Mouse (Mus musculus) limb, embryonic 15.5 days (tissue): ENCODE measurements at regions not wholly inside any gene's neighbourhood (a gene's known extent, or its start where the extent isn't known, plus 50 kb on each side); places are given as distances from the start of the nearest gene placed in this dataset.
"Not testable (repeated sequence)": the region's sequence is repeated elsewhere in the genome, so short reads cannot be mapped to it uniquely, and the experiment has no call there.

Source experiments
- ATAC-seq: fragments of 200-750 bp; cut with Nextera tagmentation; 2 replicates; pipeline ENCODE4 v1.8.0; 2017; ENCODE audit warnings: low read depth, moderate TSS enrichment; ENCODE audit not compliant: insufficient number of reproducible peaks, low FRiP score, low TSS enrichment
- H3K27ac ChIP-seq: fragments of 300-500 bp; sonication (generic); 2 replicates; pipeline ENCODE4 v1.5.1; 2015; ENCODE audit warnings: moderate library complexity, mild to moderate bottlenecking, inconsistent platforms
- H3K27me3 ChIP-seq: fragments of 300-500 bp; sonication (generic); 2 replicates; pipeline ENCODE4 v1.6.1; 2015; ENCODE audit warnings: inconsistent platforms
- H3K36me3 ChIP-seq: fragments of 300-500 bp; sonication (generic); 2 replicates; pipeline ENCODE4 v1.6.1; 2015; ENCODE audit warnings: inconsistent platforms
- H3K4me1 ChIP-seq: fragments of 300-500 bp; sonication (generic); 2 replicates; pipeline ENCODE4 v1.6.1; 2015; ENCODE audit warnings: inconsistent platforms
- H3K4me2 ChIP-seq: fragments of 300-500 bp; sonication (generic); 2 replicates; pipeline ENCODE4 v1.6.1; 2015; ENCODE audit warnings: mild to moderate bottlenecking, inconsistent platforms
- H3K4me3 ChIP-seq: fragments of 300-500 bp; sonication (generic); 2 replicates; pipeline ENCODE4 v1.5.1; 2015; ENCODE audit warnings: mild to moderate bottlenecking, inconsistent platforms
- H3K9ac ChIP-seq: fragments of 300-500 bp; sonication (generic); 2 replicates; pipeline ENCODE4 v1.6.1; 2015; ENCODE audit warnings: inconsistent platforms
- H3K9me3 ChIP-seq: fragments of 300-500 bp; sonication (generic); 2 replicates; pipeline ENCODE4 v1.6.1; 2016; ENCODE audit warnings: inconsistent platforms
- WGBS: fragments of 180-500 bp; shearing (Covaris S2); methylation state at CpG from one replicate; pipeline ENCODE4 v1.1.7; 2015; 5-methylcytosine and 5-hydroxymethylcytosine counted together

GRCm38 (mm10) chr5:3264988-3265738 lies 76.1 kb upstream of the Cdk6 start:
- not testable (repeated sequence) for H3K4me1 ChIP-seq, H3K27ac ChIP-seq, H3K4me2 ChIP-seq, ATAC-seq, H3K9ac ChIP-seq, H3K36me3 ChIP-seq, H3K9me3 ChIP-seq, H3K4me3 ChIP-seq
- H3K27me3 ChIP-seq = 0 out of 2 replicates have a peak, but pooled peaks cover 11% of the 10 kb centered on the region
- WGBS = 56% methylated on average over 8 of the region's 8 CpGs

GRCm38 (mm10) chr5:3267021-3267420 lies 74.3 kb upstream of the Cdk6 start:
- Histone ChIP-seq H3K9me3 (no peaks in the 10 kb centered on the region), H3K27ac (no peak overlapping the region), H3K4me3 (no peak overlapping the region), H3K27me3 (peaks cover 15% of the 10 kb centered on the region; the same call in 1 of the 2 replicates), H3K4me2 (no peak overlapping the region), H3K36me3 (no peaks in the 10 kb centered on the region), H3K9ac (no peak overlapping the region), H3K4me1 (peaks cover 3% of the 10 kb centered on the region; the same call in 1 of the 2 replicates)
- no peak for ATAC-seq
- WGBS = 82% methylated on average over 5 of the region's 5 CpGs

DNA sequence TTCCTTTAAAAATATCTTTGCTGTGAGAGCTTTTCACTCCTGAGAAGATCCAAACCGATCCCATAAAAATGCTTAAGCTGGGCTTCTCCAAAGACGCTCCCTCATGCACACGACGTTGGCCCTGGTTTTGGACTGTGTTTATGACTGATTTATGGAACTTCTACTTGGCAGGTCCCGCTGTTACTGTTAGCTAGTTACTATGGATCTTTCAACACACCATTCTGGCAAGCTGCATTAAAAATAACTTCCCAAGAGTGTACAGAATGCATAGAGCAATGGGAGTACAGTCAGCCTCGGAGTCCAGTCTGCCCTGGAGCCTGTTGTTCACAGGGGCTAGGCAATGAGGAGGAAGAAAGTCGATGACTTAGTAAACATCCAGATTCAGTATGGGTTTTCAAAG lies 71.5 kb upstream of the Cdk6 start:
- Histone ChIP-seq H3K9ac (no peak overlapping the region), H3K4me3 (no peak overlapping the region), H3K27ac (no peak overlapping the region), H3K27me3 (peaks cover 15% of the 10 kb centered on the region; the same call in 1 of the 2 replicates), H3K36me3 (no peaks in the 10 kb centered on the region), H3K4me1 (peaks cover 3% of the 10 kb centered on the region; the same call in 1 of the 2 replicates), H3K9me3 (no peaks in the 10 kb centered on the region), H3K4me2 (no peak overlapping the region)
- no peak for ATAC-seq
- 26% methylated on average over 7 of the region's 7 CpGs for WGBS

GRCm38 (mm10) chr5:3273140-3273539 lies 68.1 kb upstream of the Cdk6 start:
- WGBS = 63% methylated on average over 1 of the region's 1 CpGs
- H3K9ac ChIP-seq = not testable (repeated sequence)

DNA sequence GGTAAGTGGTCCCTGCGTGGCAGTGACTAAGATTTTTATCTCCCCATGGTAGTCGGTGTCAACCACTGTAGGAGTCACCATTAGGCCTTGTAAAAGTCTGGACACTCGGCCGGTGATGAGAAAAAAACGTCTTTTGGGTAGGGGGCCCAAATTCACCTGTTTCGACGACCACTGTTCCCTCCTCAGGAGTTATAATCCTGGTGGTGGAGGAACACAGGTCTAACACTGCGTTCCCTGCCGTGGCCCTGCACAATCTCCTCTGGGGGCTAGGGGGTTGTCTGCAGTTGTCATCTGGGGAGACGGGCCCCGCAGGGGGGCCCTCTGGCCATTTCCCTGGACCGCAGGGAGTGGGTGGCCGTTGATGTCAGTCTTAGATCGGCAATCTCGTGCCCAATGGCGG lies 64.0 kb upstream of the Cdk6 start:
- not testable (repeated sequence) for H3K4me1 ChIP-seq, ATAC-seq, H3K27me3 ChIP-seq, H3K27ac ChIP-seq, H3K4me2 ChIP-seq, H3K36me3 ChIP-seq, H3K9me3 ChIP-seq, H3K9ac ChIP-seq, H3K4me3 ChIP-seq
- 88% methylated on average over 16 of the region's 16 CpGs for WGBS

More at GRCm38 (mm10) chr5:3273140-3273539, 68.1 kb upstream of the Cdk6 start:
- not testable (repeated sequence) for H3K4me1 ChIP-seq, H3K4me2 ChIP-seq, H3K9me3 ChIP-seq, ATAC-seq, H3K27ac ChIP-seq, H3K4me3 ChIP-seq, H3K36me3 ChIP-seq, H3K27me3 ChIP-seq

DNA sequence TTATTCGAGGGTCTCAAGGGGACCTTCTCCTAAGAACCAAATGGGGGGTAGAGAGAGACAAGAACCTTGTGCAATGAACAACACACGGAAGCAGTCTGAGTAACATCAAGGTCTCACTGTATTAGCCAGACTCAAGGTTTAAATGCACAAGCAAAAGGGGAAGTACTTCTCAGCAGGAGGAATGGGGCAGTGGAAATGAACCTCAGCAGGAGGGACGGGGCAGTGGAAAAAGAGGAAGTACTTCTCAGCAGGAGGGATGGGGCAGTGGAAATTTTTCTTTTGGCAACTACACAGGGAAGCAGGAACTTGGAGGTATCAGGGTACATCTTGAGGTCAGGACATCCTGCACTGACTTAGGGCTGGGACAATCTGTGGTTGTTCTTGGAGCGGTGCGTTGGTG lies 62.3 kb upstream of the Cdk6 start:
- 92% methylated on average over 5 of the region's 5 CpGs for WGBS

GRCm38 (mm10) chr5:3281911-3282506 lies 59.3 kb upstream of the Cdk6 start:
- H3K9me3 ChIP-seq, H3K36me3 ChIP-seq, H3K27me3 ChIP-seq, H3K4me2 ChIP-seq, H3K4me3 ChIP-seq, ATAC-seq, H3K4me1 ChIP-seq, H3K27ac ChIP-seq, H3K9ac ChIP-seq: not testable (repeated sequence)
- 57% methylated on average over 8 of the region's 8 CpGs for WGBS

More for the DNA sequence above, 62.3 kb upstream of the Cdk6 start:
- ATAC-seq, H3K4me2 ChIP-seq, H3K27ac ChIP-seq, H3K36me3 ChIP-seq, H3K4me1 ChIP-seq, H3K9ac ChIP-seq, H3K9me3 ChIP-seq, H3K4me3 ChIP-seq, H3K27me3 ChIP-seq: not testable (repeated sequence)

DNA sequence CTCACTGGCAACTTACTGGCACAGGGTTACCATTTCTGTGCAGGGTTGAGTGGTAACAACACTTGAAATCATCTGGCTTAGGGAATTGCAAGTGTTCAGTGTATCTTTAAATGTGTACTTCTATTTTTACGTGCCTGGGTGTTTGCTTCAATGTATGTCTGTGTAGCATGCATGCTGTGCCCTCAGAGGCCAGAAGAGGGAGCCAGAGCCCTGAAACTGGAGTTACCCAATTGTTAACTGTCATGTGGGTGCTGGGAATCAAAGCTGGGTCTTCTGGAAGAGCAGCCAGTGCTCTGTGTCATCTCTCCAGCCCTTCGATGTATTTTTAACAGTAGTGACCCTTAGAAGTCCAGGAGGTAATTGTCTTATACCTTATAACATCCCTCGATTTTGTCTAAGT lies 58.2 kb upstream of the Cdk6 start:
- Histone ChIP-seq H3K9ac (no peak overlapping the region), H3K4me1 (no peaks in the 10 kb centered on the region), H3K36me3 (no peaks in the 10 kb centered on the region), H3K27ac (no peak overlapping the region), H3K4me3 (no peak overlapping the region), H3K27me3 (no peaks in the 10 kb centered on the region), H3K9me3 (no peaks in the 10 kb centered on the region; the same call in 1 of the 2 replicates), H3K4me2 (no peak overlapping the region)
- ATAC-seq = no peak
- 91% methylated on average over 3 of the region's 3 CpGs for WGBS

DNA sequence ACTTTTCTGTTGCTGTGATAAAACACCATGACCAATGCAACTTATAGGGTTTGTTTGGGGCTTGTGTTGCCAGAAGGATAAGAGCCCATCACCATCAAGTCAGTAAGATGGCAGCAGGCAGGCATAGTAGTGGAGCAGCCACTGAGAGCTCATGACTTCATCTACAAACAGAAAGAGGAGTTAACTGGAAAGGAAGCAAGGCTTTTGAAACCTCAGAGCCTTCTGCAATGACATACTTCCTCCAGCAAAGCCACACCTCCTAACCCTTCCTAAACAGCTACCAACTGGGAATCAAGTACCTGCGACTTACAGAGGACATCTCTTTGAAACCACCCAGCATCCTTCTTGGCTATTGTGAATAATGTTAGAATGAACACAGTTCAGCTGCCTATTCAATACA lies 57.0 kb upstream of the Cdk6 start:
- not testable (repeated sequence) for H3K9ac ChIP-seq, H3K4me1 ChIP-seq, H3K27ac ChIP-seq, H3K36me3 ChIP-seq, ATAC-seq, H3K4me3 ChIP-seq, H3K9me3 ChIP-seq, H3K27me3 ChIP-seq, H3K4me2 ChIP-seq
- 89% methylated on average over 1 of the region's 1 CpGs for WGBS

DNA sequence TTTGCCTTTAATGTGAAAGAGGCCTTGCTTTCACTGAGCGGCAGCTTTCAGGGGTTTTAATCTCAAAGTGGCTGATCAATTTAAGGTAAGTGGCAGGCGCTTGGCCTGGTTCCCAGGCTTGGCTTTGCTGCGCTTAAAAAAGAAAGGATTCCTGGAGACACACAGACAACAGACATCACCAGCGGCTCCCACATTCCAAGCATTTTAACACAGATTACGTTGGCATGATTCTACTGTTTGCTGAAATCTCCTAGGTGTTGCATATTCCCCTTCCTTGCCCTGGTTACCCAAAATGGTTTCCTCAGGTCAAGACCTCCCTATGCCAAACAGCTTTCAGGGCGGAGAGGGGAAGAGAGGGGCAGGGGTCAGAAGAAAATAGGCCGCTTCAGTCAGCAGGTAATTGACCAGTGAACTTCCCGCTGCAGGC lies 51.3 kb upstream of the Cdk6 start:
- H3K4me1 ChIP-seq, H3K9me3 ChIP-seq, H3K36me3 ChIP-seq, H3K4me2 ChIP-seq, H3K27me3 ChIP-seq, ATAC-seq, H3K27ac ChIP-seq, H3K4me3 ChIP-seq, H3K9ac ChIP-seq: not testable (repeated sequence)
- WGBS = 29% methylated on average over 8 of the region's 8 CpGs
